Mouse (Mus musculus): ENCODE results near the gene Kansl1l.

The Kansl1l gene

GRCm38 (mm10) chr1:66695296-66695695 is 122.1 kb downstream of the Kansl1l start:
- DNase-seq = no peak

GRCm38 (mm10) chr1:66694266-66694665 is 123.1 kb downstream of the Kansl1l start:
- DNase-seq = no peak

GRCm38 (mm10) chr1:66692780-66693392 is 124.5 kb downstream of the Kansl1l start:
- no peak for DNase-seq

- DNase-seq = no peak
Measured at GRCm38 (mm10) chr1:66692308-66692707, 125.1 kb downstream of the Kansl1l start.

- DNase-seq = no peak
Measured at GRCm38 (mm10) chr1:66691772-66692171, 125.6 kb downstream of the Kansl1l start.

GRCm38 (mm10) chr1:66682974-66683373 is 134.4 kb downstream of the Kansl1l start:
- no peak for DNase-seq

GRCm38 (mm10) chr1:66678662-66679061 is 138.7 kb downstream of the Kansl1l start:
- DNase-seq = no peak

GRCm38 (mm10) chr1:66677928-66678327 is 139.4 kb downstream of the Kansl1l start:
- no peak for DNase-seq

GRCm38 (mm10) chr1:66672812-66673211 is 144.6 kb downstream of the Kansl1l start:
- no peak for DNase-seq

- no peak for DNase-seq
Measured at GRCm38 (mm10) chr1:66671475-66671874, 145.9 kb downstream of the Kansl1l start.
